Mouse (Mus musculus) 3134 (cell line): ENCODE measurements around the gene Btg2.

ENCODE experiments used
- DNase-seq: peaks from one replicate; pipeline ENCODE4 v3.0.0-alpha.2; 2011; ENCODE audit warnings: low spot score; ENCODE audit not compliant: insufficient read length; ENCODE audit errors: extremely low read depth

The Btg2 gene

GRCm38 (mm10) chr1:134025975-134026374 lies 52.9 kb downstream of the Btg2 start:
- DNase-seq, result no peak
